31 mouse cellular contexts compared by ENCODE assay signal in genomic region chr7:3283081-3283875, GRCm38 (mm10). TPM values are rescaled to one million over a fixed set of nuclear protein-coding genes. Genes with fewer than 3 reads are reported as not detected.
"Had no signal": no experiment of that assay in that cellular context is flagged by ENCODE, and none has a peak within 500 bp of the region (broad histone marks: within the 10 kb centered on the region; RNA-seq: fewer than 3 reads in every experiment).

No protein-coding gene starts in this region.

- H3K27me3 ChIP-seq: limb, embryonic 12.5 days; limb, embryonic 15.5 days; liver, embryonic 15.5 days; midbrain, embryonic 12.5 days; midbrain, embryonic 15.5 days; neural tube, embryonic 13.5 days had no signal

- H3K36me3 ChIP-seq: limb, embryonic 12.5 days; limb, embryonic 15.5 days; liver, embryonic 15.5 days; midbrain, embryonic 12.5 days; midbrain, embryonic 15.5 days; neural tube, embryonic 13.5 days had no signal

- H3K4me3 ChIP-seq: layer of hippocampus, adult 2 months; left cerebral cortex, adult 2 months; limb, embryonic 12.5 days; limb, embryonic 15.5 days; liver, embryonic 15.5 days; midbrain, embryonic 12.5 days; midbrain, embryonic 15.5 days; myocyte; neural tube, embryonic 13.5 days had no signal

- H3K27ac ChIP-seq: layer of hippocampus, adult 2 months; left cerebral cortex, adult 2 months; limb, embryonic 12.5 days; limb, embryonic 15.5 days; liver, embryonic 15.5 days; midbrain, embryonic 12.5 days; midbrain, embryonic 15.5 days; neural tube, embryonic 13.5 days; stomach, postnatal 0 days had no signal

- ATAC-seq: intestine, embryonic 16.5 days; midbrain, embryonic 15.5 days had no signal

- DNase-seq: kidney, adult 18-20 months; kidney, adult 9 months; kidney, postnatal 25 days; layer of hippocampus, adult 9-11 months; left cerebral cortex, postnatal 4 days; lung, adult 2 months; lung, postnatal 14 days; lung, postnatal 4 days; right cerebral cortex, adult 18-20 months; right cerebral cortex, postnatal 14 days; right cerebral cortex, postnatal 4 days; thymus, adult 18-20 months; thymus, postnatal 36 days had no signal

- H3K4me1 ChIP-seq: limb, embryonic 12.5 days; liver, embryonic 15.5 days; neural tube, embryonic 13.5 days had no signal

RNA-seq across cellular contexts. Expression of gene Prkcg, which starts 5.7 kb away (rescaled TPM):
- polyA plus RNA-seq: limb, embryonic 12.5 days; liver, embryonic 15.5 days had no signal

RNA-seq across cellular contexts. Expression of gene Nlrp12, which starts 33.7 kb away (rescaled TPM):
- total RNA-seq: layer of hippocampus, adult 2 months had no signal
- polyA plus RNA-seq: intestine, embryonic 16.5 days; kidney, embryonic 16.5 days; large intestine, adult 2 months; limb, embryonic 12.5 days; limb, embryonic 15.5 days; midbrain, embryonic 12.5 days; myocyte; neural tube, embryonic 13.5 days; stomach, embryonic 14.5 days; stomach, postnatal 0 days; urinary bladder, adult 2 months had no signal

RNA-seq across cellular contexts. Expression of gene Cacng7, which starts 49.5 kb away (rescaled TPM):
- total RNA-seq: megakaryocyte, adult 5-6 weeks; monocyte, adult 5-6 weeks; neutrophil, adult 5-6 weeks had no signal
